Mouse (Mus musculus): ENCODE data around the gene Gbp8.

DNA sequence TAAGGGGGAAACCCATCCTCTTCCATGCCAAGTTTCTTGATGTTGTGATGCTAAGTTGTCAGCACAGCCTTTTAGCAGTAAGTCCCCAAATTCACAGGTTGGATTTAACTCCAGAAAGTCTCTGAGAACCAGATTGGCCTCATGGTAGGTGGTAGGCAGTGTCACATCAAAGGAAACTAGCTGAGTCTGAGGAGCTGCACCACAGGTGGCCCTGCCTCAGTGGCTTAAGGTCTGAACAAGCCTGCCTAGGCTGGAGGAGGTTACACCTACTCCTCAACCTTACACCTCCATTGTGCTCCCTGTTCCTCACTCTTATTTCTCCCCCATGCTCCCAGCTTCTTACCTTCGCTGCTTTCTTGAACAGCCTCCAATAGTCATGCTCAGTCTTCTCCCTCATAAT lies 76.0 kb downstream of the Gbp8 start:
- no peak for TF ChIP-seq CTCF (IDR thresholded peaks at IDR 0.05; ENCODE audit: insufficient read depth, low read depth, low read length)
- no peak for TF ChIP-seq POLR2A (IDR thresholded peaks at IDR 0.05; ENCODE audit: insufficient read depth, low read depth, low read length)
